Mouse (Mus musculus) megakaryocyte, embryonic 14.5 days (primary cell): Measurements from ENCODE around the gene 1700001C02Rik. TPM values are rescaled to one million over a fixed set of nuclear protein-coding genes. Genes with fewer than 3 reads are reported as not detected.

Source experiments
- H3K27me3 ChIP-seq: replicated peaks from 2 replicates; pipeline ENCODE3; 2012; ENCODE audit warnings: inconsistent platforms
- H3K36me3 ChIP-seq: replicated peaks from 2 replicates; pipeline ENCODE3; 2012; ENCODE audit warnings: low read length, inconsistent platforms, mixed read lengths
- H3K4me1 ChIP-seq: 2 replicates; pipeline ENCODE4 v1.6.1; 2012; ENCODE audit warnings: inconsistent platforms
- H3K4me3 ChIP-seq: replicated peaks from 2 replicates; pipeline ENCODE3; 2012; ENCODE audit warnings: moderate library complexity, mild to moderate bottlenecking, inconsistent platforms
- H3K9me3 ChIP-seq: 2 replicates; pipeline ENCODE4 v1.6.1; 2012; ENCODE audit warnings: inconsistent platforms
- FLI1 ChIP-seq: IDR thresholded peaks from 2 replicates; pipeline ENCODE4 v1.6.1; 2012; ENCODE audit warnings: low read length, inconsistent platforms, mixed read lengths
- GATA1 ChIP-seq: IDR thresholded peaks from 3 replicates; pipeline ENCODE4 v1.6.1; 2012; ENCODE audit warnings: mixed read lengths, low read length, inconsistent platforms, borderline replicate concordance
- polyA plus RNA-seq: library from polyadenylated mRNA; stranded (reverse); fragments of >175 nt; gene quantifications from 2 replicates; pipeline ENCODE4 v1.2.3, GENCODE M21; 2012; ENCODE audit warnings: low replicate concordance; ENCODE audit not compliant: insufficient read depth

The 1700001C02Rik gene
- polyA plus RNA-seq, 1 experiment: not detected

- H3K4me1 ChIP-seq: no peaks in the 10 kb centered on the region
- TF ChIP-seq FLI1: no peak
- TF ChIP-seq GATA1: no peak
- peaks cover 38% of the 10 kb centered on the region for H3K27me3 ChIP-seq
- no peaks in the 10 kb centered on the region for H3K9me3 ChIP-seq
- H3K36me3 ChIP-seq: no peaks in the 10 kb centered on the region
- H3K4me3 ChIP-seq: no peak overlapping the region
These were observed 25.0 kb downstream of the 1700001C02Rik start for GRCm38 (mm10) chr5:30490845-30491244.

- Histone ChIP-seq H3K9me3 (no peaks in the 10 kb centered on the region), H3K4me1 (no peaks in the 10 kb centered on the region), H3K27me3 (peaks cover 33% of the 10 kb centered on the region), H3K4me3 (no peak overlapping the region), H3K36me3 (no peaks in the 10 kb centered on the region)
- TF ChIP-seq FLI1: no peak
- TF ChIP-seq GATA1: no peak
These were observed 27.9 kb downstream of the 1700001C02Rik start for GRCm38 (mm10) chr5:30493723-30494122.

GRCm38 (mm10) chr5:30494606-30495005, 28.8 kb downstream of the 1700001C02Rik start:
- H3K4me3 ChIP-seq: no peak overlapping the region
- H3K36me3 ChIP-seq: no peaks in the 10 kb centered on the region
- TF ChIP-seq GATA1 (no peak), FLI1 (no peak)
- H3K4me1 ChIP-seq: no peaks in the 10 kb centered on the region
- H3K9me3 ChIP-seq: no peaks in the 10 kb centered on the region
- H3K27me3 ChIP-seq: peaks cover 27% of the 10 kb centered on the region

GRCm38 (mm10) chr5:30495288-30495687, 29.4 kb downstream of the 1700001C02Rik start:
- Histone ChIP-seq H3K4me3 (no peak overlapping the region), H3K4me1 (no peaks in the 10 kb centered on the region), H3K27me3 (peaks cover 24% of the 10 kb centered on the region), H3K36me3 (no peaks in the 10 kb centered on the region), H3K9me3 (no peaks in the 10 kb centered on the region)
- TF ChIP-seq FLI1 (no peak), GATA1 (no peak)

GRCm38 (mm10) chr5:30496821-30497220, 31.0 kb downstream of the 1700001C02Rik start:
- H3K36me3 ChIP-seq: no peaks in the 10 kb centered on the region
- no peak for TF ChIP-seq FLI1
- no peak for TF ChIP-seq GATA1
- H3K9me3 ChIP-seq: no peaks in the 10 kb centered on the region
- no peaks in the 10 kb centered on the region for H3K4me1 ChIP-seq
- H3K27me3 ChIP-seq: peaks cover 19% of the 10 kb centered on the region
- H3K4me3 ChIP-seq: no peak overlapping the region

- no peak for TF ChIP-seq GATA1
- no peak for TF ChIP-seq FLI1
- Histone ChIP-seq H3K27me3 (peaks cover 20% of the 10 kb centered on the region), H3K36me3 (no peaks in the 10 kb centered on the region)
These were observed 31.5 kb downstream of the 1700001C02Rik start for GRCm38 (mm10) chr5:30497299-30497698.

GRCm38 (mm10) chr5:30513111-30513510, 47.3 kb downstream of the 1700001C02Rik start:
- peaks cover 5% of the 10 kb centered on the region for H3K4me1 ChIP-seq
- H3K27me3 ChIP-seq: peaks cover 21% of the 10 kb centered on the region
- H3K36me3 ChIP-seq: no peaks in the 10 kb centered on the region
- H3K9me3 ChIP-seq: no peaks in the 10 kb centered on the region
- H3K4me3 ChIP-seq: no peak overlapping the region
- TF ChIP-seq FLI1 (no peak), GATA1 (no peak)

More at GRCm38 (mm10) chr5:30497299-30497698, 31.5 kb downstream of the 1700001C02Rik start:
- Histone ChIP-seq H3K4me1 (no peaks in the 10 kb centered on the region), H3K9me3 (no peaks in the 10 kb centered on the region), H3K4me3 (no peak overlapping the region)

GRCm38 (mm10) chr5:30516376-30516775, 50.5 kb downstream of the 1700001C02Rik start:
- Histone ChIP-seq H3K27me3 (peaks cover 31% of the 10 kb centered on the region), H3K4me3 (peak overlapping the region; percentile 67), H3K4me1 (peaks cover 5% of the 10 kb centered on the region), H3K36me3 (no peaks in the 10 kb centered on the region), H3K9me3 (no peaks in the 10 kb centered on the region)
- TF ChIP-seq FLI1: no peak
- no peak for TF ChIP-seq GATA1

- H3K36me3 ChIP-seq: no peaks in the 10 kb centered on the region
- TF ChIP-seq FLI1 (no peak), GATA1 (no peak)
- no peaks in the 10 kb centered on the region for H3K9me3 ChIP-seq
- H3K4me1 ChIP-seq: peaks cover 8% of the 10 kb centered on the region
- H3K27me3 ChIP-seq: peaks cover 35% of the 10 kb centered on the region
- H3K4me3 ChIP-seq: no peak overlapping the region
These were observed 52.3 kb downstream of the 1700001C02Rik start for GRCm38 (mm10) chr5:30518108-30518507.

- Histone ChIP-seq H3K4me3 (no peak overlapping the region), H3K36me3 (no peaks in the 10 kb centered on the region), H3K9me3 (no peaks in the 10 kb centered on the region), H3K27me3 (peaks cover 38% of the 10 kb centered on the region), H3K4me1 (peaks cover 10% of the 10 kb centered on the region)
- TF ChIP-seq FLI1 (no peak), GATA1 (no peak)
These were observed 52.7 kb downstream of the 1700001C02Rik start for GRCm38 (mm10) chr5:30518547-30518946.

- Histone ChIP-seq H3K27me3 (peaks cover 34% of the 10 kb centered on the region), H3K9me3 (no peaks in the 10 kb centered on the region), H3K36me3 (no peaks in the 10 kb centered on the region), H3K4me1 (peaks cover 10% of the 10 kb centered on the region), H3K4me3 (no peak overlapping the region)
- TF ChIP-seq GATA1: no peak
- no peak for TF ChIP-seq FLI1
These were observed 53.6 kb downstream of the 1700001C02Rik start for GRCm38 (mm10) chr5:30519494-30519893.
